Mouse (Mus musculus) layer of hippocampus, postnatal 10 days (tissue): ENCODE measurements at regions not wholly inside any gene's neighbourhood (a gene's known extent, or its start where the extent isn't known, plus 50 kb on each side); places are given as distances from the start of the nearest gene placed in this dataset.
"Not testable (repeated sequence)": the region's sequence is repeated elsewhere in the genome, so short reads cannot be mapped to it uniquely, and the experiment has no call there.

Experiments used
- DNase-seq, 2 experiments: peaks; one replicate each; pipeline ENCODE4 v3.0.0; 2021; ENCODE audit warnings: low spot score in 2 of 2

- peak in 1 of 2 experiments; percentile 16 for DNase-seq
Measured at GRCm38 (mm10) chr13:19300320-19301011, 95.1 kb downstream of the Stard3nl start.

GRCm38 (mm10) chr13:19296325-19296724, 99.3 kb downstream of the Stard3nl start:
- DNase-seq: no peak

GRCm38 (mm10) chr13:19293041-19293440, 102.6 kb downstream of the Stard3nl start:
- DNase-seq: no peak

- no peak for DNase-seq
Measured at GRCm38 (mm10) chr13:19283161-19283560, 112.4 kb downstream of the Stard3nl start.

- not testable (repeated sequence) for DNase-seq
Measured at GRCm38 (mm10) chr13:19272548-19273295, 122.9 kb downstream of the Stard3nl start.

GRCm38 (mm10) chr13:19264996-19265395, 130.6 kb downstream of the Stard3nl start:
- DNase-seq: not testable (repeated sequence)

- not testable (repeated sequence) for DNase-seq
Measured at GRCm38 (mm10) chr13:19246558-19246957, 149.0 kb downstream of the Stard3nl start.

GRCm38 (mm10) chr13:19242580-19242979, 153.0 kb downstream of the Stard3nl start:
- not testable (repeated sequence) for DNase-seq

- peak; percentile 35 to 41 for DNase-seq
Measured at GRCm38 (mm10) chr13:19236340-19236739, 159.3 kb downstream of the Stard3nl start.

- no peak for DNase-seq
Measured at GRCm38 (mm10) chr13:19234700-19235374, 160.8 kb downstream of the Stard3nl start.

GRCm38 (mm10) chr13:19220004-19220403, 175.6 kb downstream of the Stard3nl start:
- not testable (repeated sequence) for DNase-seq

GRCm38 (mm10) chr13:19219383-19219991, 176.1 kb downstream of the Stard3nl start:
- DNase-seq: not testable (repeated sequence)

- no peak for DNase-seq
Measured at GRCm38 (mm10) chr13:19204669-19205068, 190.9 kb downstream of the Stard3nl start.

- not testable (repeated sequence) for DNase-seq
Measured at GRCm38 (mm10) chr13:19202320-19202719, 193.3 kb downstream of the Stard3nl start.
